Mouse (Mus musculus) adrenal gland, postnatal 4 days (tissue): Measurements from ENCODE around the gene Sgo2a. TPM values are rescaled to one million over a fixed set of nuclear protein-coding genes. Genes with fewer than 3 reads are reported as not detected.
"Not testable (repeated sequence)": the region's sequence is repeated elsewhere in the genome, so short reads cannot be mapped to it uniquely, and the experiment has no call there.

Source experiments
- DNase-seq, 2 experiments: peaks; one replicate each; pipeline ENCODE4 v3.0.0; 2021 to 2022; ENCODE audit warnings: low spot score in 2 of 2, mixed read lengths in 2 of 2
- total RNA-seq, 2 experiments: library from RNA; stranded (reverse); gene quantifications; 2 replicates each; pipeline ENCODE4 v1.2.3; 2021

The Sgo2a gene
- total RNA-seq, 2 experiments from 2014 or later: 7.6 to 8.6 TPM

DNA sequence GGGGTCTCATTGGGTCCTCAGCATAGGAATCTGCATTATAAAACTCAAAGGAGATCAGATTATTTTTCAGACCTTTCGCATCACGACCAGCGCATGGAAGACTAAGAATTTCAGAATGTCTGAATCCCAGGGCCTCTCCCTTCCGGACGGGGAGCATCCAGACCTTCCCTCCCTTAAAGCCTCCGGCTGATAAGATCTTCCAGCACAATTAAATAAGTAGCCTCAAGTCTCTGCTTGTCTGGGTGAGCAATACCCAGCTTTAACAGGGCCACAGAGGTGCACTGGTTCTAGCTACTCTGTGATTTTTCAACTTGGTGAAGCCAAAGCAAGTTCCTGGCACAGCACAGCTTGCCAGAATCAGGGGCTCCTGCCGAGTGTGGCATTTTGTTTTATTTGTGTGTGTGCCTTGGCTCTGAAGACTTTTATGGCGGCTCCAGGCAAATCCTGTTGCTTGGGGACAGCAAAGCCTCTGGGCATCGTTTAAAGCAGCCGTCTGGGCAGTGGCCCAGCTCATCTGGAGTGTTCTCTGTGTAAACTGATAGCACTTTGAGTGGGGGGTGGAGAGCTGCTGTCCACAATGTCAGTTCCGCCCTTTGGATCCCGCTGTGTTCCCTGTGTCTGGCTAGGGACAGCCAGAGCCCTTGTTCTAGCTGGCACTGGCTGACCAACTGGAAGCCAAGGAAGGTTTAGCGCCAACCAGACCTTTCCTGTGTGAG, 34.5 kb downstream of the Sgo2a start:
- peak in 1 of 2 experiments; percentile 14 for DNase-seq

DNA sequence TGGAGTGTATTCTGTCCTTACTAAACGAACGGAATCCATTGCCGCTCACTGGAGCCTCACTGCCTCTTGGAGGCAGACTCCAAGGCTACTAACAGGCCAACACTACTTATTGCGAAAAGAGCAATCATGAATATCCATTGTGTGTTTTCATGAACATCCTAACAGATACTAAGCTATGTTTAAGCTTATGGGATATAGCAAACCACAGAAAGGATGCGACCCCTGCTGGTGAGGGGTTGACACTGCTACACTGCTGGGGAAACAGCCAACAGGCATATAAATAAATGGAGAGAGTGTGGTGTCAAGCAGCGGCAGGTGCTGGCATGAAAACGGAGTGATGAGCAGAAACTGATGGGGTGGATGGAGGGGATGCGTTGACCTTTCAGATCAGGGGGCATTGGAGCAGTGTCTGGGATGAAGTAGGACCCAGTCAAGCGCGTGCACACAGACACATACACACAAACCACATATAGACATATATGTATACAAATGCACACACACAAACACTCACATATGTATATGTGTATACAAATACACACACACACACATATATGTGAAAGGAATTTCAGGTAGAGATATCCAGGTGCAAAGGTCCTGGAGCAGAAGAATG, 35.5 kb downstream of the Sgo2a start:
- DNase-seq: peak; percentile 17 to 18

DNA sequence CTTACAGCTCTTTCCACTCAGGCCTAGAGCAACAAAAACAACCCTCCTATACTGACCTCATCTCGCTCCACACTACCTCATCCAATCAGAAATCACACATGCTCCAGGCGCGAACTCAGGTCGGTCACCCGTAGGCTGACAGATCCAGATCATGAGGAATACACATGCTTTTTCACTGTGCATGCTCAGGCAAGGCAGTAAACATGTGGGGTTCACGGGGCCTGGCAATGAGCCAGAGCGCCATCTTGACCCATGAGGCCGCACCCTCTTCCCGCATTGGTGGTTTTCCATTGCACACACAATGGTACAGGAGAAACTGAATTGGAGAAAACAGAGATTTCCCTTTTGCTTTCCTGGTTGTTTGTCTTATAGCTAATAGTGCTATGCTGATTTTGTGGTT, 41.5 kb downstream of the Sgo2a start:
- not testable (repeated sequence) for DNase-seq

DNA sequence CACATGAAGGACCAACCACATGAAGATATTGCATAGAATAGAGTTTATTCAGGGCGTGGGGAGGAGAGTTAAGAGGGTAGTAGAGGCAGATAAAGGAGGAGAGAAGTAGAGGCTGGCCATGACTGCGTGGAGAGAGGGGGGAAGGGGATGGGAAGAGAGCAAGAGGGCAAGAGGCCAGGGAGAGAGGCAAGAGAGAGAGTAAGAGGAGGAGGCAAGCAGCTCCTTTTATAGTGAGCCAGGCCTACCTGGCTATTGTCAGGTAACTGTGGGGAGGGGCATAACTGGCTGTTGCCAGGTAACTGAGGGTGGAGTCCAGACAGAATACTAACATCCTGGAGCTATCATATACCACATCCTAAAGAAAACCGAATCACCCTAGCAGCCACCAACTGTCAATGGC, 49.3 kb downstream of the Sgo2a start:
- no peak for DNase-seq

DNA sequence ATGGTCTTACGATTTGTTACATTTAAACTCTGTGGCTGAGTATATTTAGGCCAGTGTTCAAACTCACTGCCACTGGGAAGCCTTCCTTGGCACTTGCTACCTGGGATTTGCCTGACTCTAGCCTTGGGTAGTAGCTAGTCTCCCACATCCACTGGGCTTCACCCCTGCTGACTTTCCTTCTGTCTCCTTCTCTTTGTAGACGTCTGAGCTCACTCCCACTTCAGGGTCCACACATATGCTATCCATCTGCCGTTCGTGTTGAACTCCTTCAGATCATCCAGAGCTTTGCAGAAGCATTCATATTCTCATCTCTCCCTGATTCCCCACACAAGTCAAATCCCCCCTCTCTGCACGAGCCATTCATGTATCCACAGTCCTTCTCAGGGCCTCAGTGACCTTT, 49.8 kb downstream of the Sgo2a start:
- no peak for DNase-seq

DNA sequence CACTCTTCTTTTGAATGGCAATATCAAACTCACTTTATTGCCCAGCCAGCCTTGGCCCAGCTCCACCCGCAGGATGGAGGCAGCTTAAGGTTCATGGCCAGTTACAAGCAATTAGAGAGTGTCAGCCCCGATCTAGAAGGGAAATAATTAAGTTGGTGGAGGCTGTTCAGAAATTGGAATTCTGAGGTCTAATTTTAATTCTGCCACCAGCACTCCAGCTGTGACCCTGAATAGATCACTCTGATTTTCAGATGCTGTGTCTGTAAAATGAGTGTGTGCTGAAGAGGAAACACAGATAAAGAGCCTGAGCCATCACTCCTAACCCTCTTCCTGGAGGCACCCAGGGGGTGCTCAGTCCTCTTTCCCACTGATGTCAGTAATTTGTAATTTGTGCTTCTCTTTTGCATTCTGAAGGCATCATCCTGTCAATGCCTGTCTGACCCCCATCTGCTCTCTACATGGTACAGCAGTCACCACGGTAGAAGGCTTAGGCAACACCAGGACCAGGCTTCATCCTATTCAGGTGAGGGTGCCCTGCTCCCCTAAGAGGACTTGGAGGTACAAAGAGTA, 51.0 kb downstream of the Sgo2a start:
- no peak for DNase-seq

DNA sequence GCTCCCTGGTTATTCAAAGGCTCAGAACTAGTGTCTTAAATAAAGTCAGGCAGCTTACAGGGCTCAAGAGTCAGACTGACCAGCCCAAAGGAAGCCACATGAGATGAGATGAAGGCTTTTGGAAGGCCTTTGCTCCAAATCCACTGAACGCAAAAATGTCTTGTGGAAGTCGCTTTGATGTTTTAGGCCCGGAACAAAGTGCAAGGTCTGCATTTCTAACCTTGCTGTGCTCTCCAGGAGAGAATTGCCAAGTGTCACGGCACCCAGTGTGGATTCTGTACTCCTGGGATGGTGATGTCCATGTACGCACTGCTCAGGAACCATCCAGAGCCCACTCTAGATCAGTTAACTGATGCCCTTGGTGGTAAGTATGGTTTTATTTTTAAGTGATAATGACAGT, 53.4 kb downstream of the Sgo2a start:
- no peak for DNase-seq

DNA sequence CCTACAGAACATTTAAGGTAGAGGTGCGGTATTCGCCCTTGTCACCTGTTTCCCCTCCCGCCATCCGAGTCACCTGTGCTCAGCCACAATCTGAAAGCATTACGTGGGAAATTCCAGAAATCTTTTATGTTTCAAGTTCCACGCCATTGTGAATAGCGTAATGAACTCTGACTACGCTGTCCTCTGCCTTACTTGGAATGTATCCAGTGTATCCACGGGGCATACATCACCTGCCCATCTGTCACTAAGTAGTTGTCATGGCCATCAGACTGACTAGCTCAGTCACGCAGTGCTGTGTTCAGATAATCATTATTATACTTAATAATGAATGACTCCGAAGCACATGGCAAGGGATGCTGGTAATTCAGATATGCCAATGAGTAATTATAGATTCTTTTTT, 59.8 kb downstream of the Sgo2a start:
- DNase-seq: no peak

DNA sequence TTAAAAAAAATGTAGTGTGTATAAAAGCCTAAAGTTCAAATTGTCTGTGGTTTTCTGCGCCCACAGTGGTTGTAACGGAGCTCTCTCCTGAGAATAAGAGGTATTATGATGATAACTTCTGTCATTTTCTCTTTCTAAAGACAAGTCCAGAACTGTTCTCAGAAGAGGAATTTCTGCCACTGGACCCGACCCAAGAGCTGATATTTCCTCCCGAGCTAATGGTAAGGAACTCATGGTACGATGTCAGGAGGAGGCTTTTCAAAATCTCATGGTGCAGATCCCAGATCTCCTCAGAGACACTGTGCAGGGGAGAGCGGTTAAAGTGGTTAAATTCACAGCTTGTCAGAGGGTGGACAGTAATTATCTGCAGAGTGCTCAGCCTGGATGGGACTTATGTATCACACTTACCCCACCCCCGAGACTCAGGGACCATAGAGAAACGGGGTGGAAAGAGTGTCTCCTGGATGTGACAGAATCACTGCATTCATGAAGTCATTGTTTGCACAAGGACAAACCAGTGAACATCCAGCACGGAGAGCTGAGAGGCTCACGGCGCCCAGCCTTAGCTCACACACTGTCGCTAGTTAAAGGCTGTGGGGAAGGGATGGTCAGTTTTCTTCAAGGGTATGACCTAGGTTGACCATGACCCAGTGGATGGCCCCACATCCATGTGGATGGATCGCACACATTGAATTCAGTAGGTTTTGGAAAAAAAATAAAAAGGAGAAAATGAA, 60.5 kb downstream of the Sgo2a start:
- DNase-seq: no peak

DNA sequence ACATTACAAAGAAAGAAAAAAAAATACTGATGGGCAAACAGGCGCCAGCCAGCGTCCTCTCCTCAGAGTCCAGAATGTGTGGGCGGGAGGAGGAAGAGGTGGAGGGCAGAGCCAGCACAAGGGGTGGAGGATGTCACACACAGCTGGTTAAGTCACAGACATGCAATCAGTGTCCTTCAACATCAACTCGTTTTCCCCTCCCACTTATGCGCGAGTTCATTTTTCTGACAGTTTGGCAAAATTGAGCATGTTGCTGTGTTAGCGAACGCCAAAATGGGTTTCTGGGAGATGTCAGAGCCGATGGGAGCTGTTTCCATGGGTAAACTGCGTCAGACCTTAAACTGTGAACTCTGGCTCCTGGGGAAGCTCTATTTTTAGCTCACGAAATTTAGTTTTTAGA, 61.2 kb downstream of the Sgo2a start:
- no peak for DNase-seq

DNA sequence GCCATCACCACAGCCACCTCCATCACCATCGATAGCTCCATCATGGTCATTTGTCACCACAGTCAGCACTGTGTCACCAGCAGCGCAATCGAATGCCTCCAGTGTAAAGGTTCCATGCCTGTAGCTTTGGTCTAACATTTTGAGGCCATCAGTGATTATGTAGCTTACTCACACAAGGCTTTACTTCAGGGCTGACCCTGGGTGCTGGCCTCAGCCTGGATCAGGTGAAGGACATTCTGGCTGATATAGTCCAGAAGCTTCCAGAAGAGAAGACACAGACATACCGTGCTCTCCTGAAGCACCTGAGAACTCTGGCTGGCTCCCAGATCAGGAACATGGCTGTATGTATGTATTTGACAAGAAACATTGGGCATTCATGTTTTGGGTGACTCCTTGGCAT, 63.1 kb downstream of the Sgo2a start:
- DNase-seq: no peak

DNA sequence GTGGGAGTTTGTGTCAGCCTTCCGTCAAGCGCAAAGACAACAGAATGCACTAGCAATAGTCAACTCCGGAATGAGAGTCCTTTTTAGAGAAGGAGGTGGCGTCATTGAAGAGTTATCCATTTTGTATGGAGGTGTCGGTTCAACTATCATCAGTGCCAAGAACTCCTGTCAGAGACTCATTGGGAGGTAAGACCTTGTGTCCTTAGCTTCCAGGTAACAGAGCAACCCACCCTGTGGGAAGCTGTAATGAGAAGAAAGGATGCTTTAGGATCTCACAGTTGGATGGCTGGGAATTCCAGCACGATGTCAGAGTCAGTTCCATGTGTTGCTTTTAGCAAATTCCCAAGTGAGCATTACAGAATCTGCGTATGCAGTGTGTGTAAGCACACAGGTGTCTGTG, 66.4 kb downstream of the Sgo2a start:
- DNase-seq: no peak

DNA sequence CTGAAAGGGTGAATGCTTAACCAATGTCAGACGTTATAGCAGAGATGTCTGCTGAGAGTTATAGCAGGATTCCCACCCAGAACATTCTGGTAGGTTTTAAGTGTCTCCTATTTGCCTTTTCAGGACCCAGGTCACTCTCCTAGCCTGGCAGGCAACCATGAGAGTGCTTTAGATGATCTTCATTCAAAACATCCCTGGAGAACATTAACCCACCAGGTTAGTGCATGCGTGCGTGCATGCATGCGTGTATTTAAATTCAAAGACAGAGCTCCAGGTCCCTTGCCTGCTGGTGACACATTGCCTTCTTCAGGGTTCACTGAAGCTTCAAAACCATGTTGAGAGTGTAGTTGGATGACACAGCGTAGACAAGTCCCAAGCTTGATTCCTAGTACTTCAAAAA, 69.4 kb downstream of the Sgo2a start:
- DNase-seq: no peak

DNA sequence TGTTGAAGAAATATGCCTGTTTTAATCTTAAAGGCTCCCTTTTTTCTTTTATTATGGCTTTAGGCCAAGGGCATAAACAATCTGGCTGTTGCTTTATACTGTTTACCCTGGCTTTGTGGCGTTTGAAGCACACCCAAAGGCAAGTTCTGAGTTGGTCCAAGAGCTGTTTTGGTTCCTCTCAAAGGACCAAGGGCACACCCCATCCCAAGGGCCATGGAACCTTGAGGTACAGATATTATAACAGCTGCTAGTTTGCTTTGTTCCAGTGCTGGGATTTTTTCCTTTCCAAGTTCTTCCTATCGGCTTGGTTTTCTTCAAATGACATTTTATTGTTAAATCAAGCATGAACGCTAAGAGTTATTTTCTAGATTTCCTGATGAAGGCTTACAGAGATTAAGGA, 69.8 kb downstream of the Sgo2a start:
- DNase-seq: no peak

DNA sequence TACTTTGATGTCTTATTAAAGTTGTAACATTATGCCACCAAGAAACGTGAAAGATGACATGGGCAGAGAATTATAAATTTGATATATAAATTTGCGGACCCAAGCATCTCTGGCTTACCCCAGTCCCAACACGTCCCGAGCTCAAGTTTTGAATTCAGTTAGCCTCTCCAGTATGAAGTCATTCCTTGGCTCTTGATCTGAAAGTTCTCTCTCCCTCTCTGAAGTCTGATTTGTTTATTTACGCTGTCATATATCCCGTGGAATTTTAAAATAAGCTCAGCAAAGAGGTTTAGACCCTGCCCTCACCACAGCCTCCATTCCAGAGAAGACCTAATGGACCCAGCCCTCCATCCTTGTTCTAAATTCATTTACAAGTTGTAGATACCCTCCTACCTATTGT, 73.4 kb downstream of the Sgo2a start:
- DNase-seq: no peak

DNA sequence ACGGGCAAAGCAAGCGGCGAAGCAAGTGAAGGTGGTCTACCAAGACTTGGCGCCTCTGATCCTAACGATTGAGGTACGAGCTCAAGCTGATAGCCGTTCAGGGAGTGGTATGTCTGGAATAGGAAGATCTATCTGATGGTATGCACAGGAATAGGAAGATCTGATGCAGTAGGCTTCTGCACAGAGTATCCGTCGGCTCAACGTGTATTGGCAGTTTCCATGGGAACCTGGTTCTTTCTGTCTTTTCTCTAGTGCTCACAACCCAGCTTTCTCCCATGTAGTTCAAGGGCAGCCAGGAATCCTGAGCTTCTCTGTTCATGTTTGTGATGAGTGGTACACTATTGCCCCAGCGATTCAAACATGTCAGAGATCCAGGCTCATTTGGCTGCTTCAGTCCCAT, 74.3 kb downstream of the Sgo2a start:
- DNase-seq: no peak

DNA sequence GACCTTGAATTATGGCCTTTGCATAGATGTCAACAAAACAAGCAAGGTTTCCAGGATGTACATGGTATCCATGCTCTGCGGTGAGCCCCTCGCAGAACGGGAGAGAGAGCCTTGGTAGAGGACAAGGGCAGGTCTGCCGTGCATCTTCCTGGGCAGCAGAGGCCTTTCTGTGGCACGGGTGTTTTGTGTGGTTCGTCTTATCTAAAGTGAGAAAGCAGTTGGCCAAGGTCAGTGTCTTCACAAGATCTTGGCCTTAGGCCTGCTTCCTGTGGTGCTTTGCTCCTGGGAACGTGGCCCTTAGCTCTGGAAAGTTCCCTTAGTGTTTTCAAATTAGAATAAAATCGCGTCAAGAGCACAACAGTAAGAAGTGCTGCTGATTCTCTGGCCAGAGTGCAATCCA, 75.2 kb downstream of the Sgo2a start:
- no peak for DNase-seq

DNA sequence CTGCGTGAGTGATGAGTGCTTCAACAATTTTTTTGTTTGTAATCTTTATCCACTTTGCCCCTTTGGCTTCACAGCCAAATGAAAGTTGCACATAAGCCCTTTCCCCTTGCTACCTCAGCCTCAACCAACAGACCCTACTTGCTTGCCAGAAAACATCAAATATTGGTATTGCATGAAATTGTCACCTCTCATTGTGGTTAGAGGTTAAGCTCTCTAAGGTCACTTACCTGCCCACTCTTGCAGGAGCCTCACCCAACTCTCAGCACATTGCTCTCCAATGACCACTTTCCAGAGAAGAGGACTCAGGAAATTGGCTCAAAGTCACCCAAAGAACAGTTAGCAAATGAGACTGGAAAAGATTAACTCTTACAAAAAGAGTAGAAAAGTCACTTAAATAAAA, 75.7 kb downstream of the Sgo2a start:
- DNase-seq: no peak

DNA sequence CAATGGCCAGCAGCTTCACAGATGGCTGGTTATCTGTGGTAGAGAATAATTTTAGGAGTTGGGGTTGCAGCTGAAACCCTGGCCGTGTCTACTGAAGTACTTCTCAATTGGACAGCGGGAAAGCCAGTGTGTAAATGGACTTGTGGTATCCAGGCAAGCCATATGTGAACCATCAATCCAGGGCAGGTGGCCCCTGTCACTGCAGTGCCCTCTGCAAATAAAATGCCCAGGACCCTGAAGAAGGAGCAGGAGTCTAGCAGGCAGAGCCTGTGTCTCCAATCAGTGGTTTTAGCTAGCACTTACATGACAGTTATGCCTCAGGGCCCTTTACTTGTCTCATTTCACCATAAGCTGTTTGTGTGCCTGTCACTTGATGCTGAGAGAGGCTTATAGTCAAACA, 76.6 kb downstream of the Sgo2a start:
- no peak for DNase-seq

DNA sequence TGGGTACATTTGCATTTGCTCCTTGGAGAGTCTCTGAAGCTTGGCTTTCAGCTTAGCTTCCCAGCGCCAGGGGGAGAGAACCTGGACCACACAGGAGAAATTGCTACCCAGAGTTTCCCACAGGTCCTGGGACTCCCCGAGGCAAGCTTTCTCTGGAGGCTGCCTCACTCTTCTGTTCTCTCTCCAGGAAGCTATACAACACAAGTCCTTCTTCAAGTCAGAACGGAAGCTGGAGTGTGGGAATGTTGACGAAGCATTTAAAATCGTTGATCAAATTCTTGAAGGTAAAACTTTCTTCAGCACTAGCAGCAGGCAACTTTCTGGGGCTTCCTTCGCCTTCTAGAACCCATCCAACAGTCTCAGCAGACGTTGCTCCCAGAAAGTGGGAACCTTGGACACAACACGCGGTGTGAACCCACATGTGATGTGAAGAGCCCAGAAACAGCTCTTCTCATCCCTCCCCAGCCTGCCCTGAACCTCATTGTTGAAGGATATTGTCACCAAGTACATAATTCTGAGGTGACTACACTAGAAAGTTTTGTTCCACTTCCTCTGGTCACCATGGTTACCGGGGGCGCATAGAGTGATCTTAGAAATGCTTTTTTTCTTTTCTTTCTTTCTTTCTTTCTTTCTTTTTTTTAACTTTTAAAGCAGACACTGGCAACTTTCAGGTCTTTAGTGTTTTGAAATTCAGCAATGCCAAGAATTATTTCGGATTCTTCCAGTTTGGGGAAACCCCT, 77.4 kb downstream of the Sgo2a start:
- no peak for DNase-seq

DNA sequence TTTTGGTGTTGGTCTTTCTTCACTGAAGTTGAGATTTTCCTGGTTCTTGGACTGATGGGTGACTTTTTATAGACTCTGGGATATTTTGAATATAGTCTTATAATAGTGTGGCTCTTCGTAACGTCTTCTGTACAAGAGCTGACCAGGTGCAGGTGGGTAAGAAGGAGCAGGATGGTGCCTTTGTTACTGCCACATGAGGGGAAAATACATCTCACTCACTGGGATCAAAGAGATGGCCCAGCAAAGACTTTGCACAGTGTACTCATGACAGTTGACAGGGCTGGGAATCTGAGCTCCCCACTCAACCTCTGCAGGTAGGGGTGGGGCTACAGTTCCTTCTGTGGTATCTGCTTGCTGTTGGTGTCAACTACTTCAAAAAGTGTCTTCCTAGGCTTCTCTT, 78.5 kb downstream of the Sgo2a start:
- no peak for DNase-seq
